Mouse (Mus musculus): ENCODE data around the gene Robo3.
A peak's percentile ranks its signal among the peaks of the same experiment; 100 is the strongest.

Gene Robo3

DNA sequence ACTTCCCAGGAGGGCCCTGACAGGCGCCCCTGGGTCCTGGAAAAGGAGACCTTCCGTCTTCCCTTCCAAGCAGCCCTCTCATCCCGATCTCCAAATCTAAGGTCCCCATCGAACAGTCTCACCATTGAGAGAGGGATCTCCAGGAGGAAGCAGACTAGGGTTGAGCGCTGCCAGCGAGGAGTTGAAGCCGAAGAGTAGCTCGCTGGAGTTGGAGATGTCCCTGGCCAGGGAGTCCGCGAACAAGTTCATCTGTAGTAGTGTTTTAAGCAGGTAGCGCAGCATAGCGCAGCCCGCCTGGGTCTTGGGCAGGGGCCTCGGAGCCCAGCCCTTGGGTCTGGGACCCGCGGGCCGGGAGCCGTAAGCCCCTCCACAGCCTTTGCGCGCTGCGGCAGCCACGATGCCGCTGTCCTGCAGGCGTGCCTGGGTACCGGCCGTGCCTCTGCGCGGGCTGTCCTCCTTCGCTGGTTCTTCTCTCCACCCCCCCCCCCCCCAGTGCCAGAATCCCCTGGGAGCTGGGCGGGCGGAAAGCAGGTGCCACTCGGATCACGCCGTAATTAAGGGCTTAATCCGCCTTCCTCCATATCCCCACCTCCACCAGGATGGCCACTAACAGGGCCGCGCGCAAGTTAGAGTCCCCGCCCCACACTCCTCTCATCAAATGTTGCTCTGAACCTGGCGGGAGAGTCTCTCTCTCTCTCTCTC, at the start of gene Robo3:
Gene Robo3 (minus strand): TSS at position 527 of the 702 bp plus-strand sequence.
- DNase-seq = no peak

DNA sequence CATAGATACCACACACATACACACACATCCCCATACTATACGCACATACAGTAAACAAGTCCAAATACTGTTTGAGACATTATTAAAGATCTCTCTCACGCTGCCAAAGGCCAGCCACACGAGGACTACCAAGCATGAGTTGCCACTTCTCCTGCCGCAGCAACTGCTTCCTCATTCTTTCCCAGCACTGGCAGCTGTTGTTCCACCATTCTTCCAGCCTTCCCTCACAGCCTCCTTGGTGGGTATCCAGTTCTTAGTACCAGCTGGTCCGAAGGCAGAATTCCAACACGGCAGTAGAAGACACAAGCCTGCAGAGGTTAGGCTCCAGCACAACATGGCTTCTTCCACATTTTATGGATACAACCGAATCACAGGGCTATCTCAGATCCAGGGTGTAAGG, 41.9 kb upstream of the Robo3 start:
- peak; percentile 68 for DNase-seq

DNA sequence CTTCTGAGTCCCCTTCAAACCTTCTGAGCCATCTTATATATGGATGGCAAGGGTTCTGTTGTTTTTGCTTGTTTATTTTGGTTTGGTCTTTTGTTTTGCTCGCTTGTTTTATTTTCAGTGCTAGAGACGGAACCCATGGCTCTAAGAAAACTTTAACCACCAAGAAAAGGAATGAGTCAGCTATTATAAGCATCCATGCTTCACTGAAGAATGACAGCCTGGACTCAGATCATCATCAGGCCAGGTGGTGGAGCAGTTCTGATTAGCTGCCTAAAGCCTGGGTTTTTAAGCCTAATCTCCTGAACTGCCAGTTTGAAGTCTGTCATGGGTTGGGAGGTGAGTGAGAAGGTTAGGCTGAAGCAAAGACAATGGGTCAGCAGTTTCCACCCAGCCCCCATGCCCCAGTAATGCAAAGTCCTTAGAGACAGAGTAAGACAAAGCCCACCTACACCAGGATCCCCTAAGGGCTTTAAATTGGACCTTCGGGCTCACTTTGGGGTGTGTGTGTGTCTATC, 40.6 kb upstream of the Robo3 start:
- no peak for DNase-seq

DNA sequence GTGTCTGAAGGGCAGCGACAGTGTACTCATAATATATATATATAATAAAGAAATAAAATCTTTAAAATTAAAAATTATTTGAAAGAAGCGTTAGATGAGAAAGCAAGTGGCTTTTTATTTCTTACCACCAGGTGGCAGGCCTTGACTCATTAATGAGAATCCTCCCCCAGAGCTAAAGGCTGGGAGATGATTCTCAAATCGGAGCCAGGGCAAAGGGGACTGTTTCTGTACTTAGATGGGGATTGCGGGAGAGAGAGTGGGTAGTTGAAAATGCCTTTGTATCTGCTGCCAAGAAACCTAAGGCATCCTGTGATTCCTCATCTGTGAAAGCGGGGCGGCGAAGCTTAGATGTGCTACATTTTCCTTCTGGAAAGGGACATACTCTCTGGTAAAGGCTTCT, 29.7 kb upstream of the Robo3 start:
- DNase-seq = peak; percentile 75 to 84

DNA sequence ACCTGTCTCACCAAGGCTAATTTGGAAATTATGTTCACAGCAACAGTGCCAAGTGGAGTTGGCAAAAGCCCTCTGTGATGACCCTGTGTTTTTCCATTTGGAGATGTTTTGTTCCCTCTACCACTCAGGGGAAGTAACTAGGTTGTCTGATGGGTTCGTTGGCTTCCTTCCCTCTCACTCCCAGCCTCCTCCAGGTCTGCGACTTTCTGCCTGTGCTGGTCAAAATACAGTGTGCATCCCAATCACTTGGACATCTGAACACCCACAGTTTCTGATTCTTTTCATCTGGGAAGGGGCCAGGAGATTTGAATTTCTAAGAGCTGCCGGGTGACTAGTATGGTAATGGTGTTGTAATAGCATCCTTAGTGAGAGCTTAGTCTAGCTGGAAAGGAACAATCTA, 28.5 kb upstream of the Robo3 start:
- peak; percentile 22 to 33 for DNase-seq

DNA sequence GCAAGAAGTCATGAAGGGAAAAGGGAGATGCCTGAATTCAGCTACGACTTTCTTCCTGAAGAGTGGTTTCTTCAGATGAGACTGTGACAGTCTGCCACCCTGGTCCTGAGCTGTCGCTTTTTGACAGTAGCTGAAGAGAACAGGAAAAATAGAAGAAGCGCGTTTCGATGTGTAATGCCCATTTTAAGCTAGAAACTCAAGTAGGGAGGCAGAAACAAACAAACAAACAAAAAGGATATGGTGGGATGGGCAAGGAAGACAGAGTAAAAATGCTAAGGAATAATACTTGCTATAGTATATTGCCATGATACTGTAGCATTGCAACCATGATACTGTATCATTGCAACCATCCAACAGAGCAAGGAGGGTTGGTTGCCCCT, 27.9 kb upstream of the Robo3 start:
- DNase-seq = no peak

DNA sequence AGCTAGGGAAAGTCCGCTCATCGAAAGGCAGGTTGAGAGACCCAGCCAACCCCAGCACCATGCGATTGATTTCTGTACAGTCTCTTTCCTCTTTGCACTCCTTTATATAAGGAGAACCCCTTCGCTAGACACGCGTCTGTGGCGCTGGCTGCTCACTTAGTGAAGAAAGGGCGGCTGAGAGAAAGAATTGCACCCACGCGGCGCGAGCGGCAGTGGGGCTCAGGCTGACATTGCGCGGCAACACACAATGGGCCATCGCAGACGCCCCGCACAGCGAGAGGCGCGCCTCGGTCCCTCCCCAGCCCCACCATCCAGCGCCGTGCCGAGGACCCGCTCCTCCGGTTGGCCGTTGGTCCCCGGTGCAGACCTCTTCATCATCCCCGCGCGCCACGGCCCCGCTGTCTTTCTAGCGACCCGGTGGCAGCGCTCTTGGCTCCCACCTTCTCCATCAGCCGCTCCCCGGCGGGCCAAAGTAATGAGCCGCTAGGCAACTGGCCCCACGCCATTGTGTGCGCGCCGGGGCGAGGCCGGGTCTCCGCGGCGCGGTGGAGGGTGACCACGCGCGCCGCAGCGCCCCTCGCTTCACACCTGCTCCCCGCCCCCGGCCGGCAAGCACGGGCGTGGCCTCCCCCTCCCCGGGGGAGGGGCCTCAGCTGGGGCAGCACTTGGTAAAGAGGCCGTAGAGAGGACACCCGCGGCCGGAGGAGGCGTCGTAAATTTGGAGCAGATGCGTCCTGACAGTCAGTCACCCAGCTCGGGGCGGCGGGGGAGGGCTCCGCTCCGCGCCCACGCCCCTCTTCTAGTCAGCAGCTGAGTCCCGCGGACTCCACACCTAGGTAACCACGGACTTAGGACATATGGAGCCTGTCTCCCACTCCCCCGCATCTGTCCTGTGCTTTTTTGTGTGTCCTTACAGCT, 27.3 kb upstream of the Robo3 start:
- DNase-seq = peak; percentile 70 to 78

DNA sequence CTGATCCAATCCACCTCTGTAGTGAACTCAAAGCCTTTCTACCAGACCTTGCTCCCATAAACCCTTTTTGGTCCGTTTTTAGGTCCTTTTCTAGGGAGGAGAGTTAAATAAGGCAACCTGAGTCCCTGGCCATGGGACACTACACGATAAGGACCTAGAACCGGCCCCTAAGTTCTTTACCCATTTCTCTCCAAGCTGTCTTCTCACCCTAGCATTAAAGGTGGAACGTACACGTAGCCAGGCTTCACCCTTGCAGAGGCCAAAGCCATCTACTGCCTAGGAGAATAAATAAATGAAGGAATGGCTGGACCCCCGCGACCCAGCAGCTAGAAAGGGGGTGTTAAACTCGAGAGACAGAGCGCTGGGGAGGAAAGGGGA, 26.6 kb upstream of the Robo3 start:
- no peak for DNase-seq

DNA sequence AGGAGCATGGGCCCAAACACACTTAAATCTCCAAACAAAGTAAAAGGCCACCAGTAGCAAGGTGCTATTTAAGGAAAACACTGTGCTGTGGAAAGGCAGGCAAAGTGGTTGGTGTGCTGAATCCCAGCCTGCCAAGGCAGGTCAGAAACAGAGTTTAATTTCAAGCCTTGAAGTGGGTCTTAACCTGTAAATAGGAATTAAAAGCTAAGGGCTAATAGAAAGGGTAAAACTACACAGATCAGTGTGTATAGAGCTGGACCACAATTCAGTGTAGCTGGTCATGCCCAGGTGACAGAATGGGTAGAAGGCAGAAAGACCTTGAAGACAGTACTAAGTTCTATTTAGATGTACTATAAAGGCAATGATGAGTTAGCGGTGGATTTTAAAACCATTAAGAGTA, 24.1 kb upstream of the Robo3 start:
- no peak for DNase-seq

DNA sequence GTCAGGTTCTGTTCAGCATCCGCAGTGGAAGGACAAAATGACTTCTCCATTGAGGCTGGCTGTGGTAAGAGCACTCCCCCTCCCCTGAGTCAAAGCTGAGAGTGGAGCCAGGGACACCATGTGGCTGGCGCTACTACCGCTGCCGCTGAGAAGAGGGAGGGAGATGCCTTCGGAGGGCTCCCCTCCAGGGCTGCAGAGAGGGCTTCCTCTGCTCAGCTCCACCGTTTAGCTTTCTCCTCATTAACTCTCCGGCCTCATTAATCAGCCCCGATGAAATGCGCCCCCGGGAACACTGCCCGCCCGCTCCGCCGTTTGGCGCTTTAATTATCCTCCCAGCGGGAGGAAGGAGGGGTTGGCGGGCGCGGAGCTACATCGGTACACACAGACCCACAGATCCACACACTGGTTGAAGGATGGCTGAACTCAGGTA, 23.4 kb upstream of the Robo3 start:
- peak; percentile 78 to 88 for DNase-seq

DNA sequence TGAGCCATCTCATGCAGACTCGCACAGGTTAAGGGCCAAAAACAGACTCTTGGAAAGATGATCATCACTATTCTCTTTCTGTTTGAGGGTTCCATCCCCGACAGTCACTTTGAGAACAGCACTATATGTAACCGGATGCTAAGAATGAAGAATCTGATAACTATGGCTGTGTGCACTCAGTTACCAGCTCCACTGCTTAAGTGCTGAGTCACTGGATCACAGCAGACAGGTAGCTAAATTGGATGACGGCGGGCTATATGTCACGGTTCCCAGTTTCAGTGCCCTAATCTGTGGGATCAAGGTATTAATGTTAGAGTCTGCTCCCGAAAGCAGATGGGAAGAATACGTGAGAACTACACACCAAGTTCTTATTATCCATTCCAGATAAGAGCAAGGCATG, 22.8 kb upstream of the Robo3 start:
- no peak for DNase-seq

DNA sequence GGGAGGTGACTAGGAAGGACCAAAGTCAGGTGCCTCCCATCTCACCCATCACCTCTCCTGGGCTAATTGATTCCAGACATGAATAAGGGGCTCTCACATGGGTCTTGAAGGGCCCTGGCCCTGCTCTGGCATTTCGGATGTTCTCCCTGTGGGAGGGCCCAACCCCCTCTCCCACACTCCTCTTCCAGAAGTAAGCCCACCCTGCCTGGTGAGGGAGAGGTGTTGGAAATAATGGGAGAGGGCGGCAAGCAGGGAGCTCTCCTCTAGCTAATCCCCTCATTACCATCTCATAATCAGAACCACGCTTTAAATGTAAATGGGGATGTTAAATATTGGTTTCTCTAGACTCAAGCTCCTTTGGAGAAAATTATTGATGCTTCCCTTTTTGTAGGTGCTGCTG, 21.9 kb upstream of the Robo3 start:
- DNase-seq = no peak

DNA sequence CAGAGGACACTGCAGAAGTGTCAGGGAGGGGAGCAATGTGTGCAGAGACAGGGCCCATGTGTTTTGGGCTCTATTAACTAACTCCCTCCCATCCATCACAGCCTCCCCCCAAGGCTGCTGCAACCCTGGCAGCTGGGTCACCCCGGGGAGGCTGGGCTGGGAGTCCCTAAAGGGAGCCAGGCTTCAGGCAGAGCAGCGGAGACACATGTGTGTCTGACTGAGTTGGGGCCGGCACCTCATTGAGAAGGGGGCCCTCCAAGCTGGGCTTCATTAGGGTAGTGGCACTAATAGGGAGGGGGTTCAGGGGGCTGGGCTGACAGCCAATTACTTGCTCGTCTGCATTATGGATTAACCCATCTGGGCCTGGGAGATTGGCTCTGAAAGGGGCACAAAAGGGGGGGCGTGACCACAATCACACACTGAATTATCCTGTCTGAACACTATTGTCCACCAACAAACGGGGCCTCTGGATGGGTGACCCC, 21.0 kb upstream of the Robo3 start:
- peak in 1 of 2 experiments; percentile 34 for DNase-seq

DNA sequence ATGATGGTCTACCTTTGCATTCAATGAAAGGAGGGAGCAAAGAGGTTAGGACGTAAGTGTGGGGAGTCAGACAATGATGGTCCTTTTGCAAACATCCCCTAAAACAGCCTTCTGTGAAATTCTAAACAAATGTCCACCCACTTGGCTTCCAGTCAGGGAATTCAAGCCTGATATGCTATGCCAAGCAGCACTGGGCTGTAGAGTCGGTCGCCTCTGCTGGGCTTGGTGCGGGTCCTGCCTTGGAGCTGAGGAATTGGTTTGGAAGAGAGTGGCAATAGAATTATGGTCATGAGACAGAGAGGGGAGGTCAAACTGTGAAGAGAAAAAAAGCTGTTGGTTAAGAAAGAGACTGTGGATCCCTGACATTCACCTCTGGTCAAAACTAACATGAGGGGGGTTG, 20.3 kb upstream of the Robo3 start:
- DNase-seq = no peak

DNA sequence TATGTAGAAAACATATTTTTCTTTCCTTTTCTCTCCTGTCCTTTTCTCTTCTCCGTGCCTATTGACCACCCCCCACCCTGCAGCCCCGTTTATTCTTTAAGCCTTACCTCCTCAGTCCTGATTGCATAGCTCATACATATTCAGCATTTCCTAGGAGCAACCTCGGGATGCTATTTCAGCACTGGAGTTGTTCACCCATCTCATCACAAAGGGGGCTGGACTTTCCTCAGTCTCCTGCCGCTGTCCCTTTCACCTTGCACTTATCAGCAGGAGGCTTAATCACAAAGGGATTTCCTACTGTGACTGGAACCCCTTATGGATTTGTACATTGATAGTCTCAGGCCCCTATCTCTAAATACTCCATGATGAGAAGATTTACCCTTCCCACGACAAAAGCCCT, 19.4 kb upstream of the Robo3 start:
- no peak for DNase-seq

DNA sequence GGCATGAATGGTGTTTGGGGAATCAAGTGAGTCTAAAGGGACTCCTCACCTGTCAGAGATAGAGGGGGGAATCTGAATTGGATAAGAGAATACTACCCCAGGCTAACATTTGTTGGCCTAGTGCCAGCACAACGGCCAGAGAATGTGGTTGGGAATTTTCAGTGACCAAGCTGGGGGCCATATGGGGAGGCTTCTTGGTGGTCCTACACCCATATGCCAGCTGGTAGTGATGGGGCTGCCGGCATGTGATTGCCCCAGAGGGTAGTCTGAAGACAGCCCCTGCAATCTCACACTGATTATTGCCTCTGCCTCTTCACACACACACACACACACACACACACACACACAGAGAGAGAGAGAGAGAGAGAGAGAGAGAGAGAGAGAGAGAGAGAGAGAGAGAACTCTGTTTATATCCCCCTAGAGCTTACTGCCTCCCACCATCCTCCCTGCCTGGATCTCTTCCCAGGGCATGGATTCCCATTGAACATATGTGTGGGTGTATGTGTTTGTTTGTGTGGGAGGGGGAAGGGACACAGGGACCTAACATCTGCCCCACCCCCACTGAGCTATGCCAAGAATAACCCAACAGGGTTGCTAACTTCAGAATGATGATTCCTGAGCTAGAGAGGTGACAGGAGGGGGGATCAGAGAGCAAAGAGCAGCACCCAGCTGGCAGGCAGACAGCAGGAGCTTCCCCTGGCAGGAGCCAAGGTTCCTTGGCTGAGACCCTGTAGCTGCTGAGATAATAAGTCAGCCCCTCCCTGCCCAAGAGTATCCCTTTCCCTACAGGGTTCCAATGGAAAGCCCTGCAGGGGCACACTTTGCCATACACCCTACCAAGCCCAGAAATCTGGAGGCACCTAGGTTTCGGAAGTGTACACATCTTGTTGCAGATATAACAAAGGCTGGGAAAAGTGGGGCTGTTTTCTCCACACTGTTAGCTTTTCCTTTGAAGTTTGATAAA, 5.0 kb upstream of the Robo3 start:
- peak; percentile 51 to 63 for DNase-seq

DNA sequence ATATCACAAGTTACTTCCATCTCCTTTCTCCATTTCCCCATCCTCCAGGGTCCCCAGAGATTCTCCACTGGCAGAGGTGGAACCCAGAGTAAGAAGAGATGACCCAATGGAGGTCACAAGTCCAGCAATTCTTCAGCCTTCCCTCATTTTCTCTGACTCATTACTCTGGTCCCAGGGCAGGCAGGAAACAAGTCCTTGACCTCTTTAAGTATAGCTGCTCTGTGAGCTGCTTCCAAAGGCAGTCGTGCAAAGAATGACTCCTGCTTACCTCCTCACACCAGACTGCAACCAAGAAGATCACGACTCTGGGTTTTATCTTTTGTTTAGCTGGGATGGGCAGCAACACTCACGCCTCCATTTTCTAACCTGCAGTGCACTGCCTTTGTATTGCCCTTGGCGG, 2.6 kb upstream of the Robo3 start:
- DNase-seq = no peak

DNA sequence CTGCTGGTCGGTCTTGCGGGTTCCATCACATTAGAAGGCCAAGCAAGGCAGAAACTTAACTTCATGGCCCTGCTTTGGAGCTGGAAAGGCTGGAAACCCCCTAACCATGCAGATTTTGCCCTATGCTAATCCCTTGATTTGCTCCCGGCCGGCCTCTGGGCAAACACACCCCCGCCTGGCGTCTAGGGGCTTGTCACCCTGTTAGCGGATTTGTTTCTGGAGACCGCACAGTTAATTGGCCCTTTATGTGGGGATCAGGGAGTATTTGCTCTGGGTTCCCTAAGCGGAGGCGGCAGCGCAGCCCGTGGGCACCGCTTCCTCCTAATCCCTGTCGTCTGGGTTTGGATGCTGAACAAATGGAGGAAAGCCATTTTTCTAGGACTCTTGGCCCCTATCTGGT, 1.9 kb upstream of the Robo3 start:
- DNase-seq = no peak

DNA sequence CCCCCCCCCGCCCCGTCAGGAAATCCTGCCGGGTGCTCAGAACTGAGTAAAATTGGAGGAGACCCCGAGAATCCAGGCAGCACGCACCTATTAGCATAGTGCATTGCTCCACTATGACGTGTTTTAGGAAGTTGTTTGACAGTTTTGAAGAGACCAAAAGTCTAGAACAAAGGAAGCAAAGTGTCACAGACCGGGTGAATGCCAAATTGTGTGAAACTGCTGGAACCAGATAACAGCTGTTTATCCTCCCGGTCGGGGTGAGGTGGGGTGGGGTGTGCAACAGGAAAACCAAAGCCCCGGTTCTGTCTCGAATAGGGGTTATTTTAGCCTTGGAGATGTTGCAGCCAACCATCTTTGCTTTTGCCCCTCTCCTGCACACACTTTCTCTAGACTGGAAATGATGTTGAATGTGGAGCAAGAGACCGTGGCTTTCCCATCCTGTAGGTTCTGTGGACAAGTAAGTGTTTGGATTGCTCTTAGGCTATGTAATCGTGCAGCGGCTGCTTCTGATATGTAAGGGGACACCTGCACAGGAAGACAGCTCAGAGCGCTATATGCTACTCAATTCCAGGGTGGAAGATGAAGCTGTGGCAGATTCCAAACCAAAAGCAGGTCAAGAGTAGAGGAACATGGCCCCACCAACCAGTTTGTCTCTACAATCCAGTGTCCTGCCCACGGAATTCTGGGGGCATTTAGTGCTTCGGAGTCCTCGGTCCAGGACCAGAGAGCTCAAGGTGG, 946 bp upstream of the Robo3 start:
- DNase-seq = no peak

DNA sequence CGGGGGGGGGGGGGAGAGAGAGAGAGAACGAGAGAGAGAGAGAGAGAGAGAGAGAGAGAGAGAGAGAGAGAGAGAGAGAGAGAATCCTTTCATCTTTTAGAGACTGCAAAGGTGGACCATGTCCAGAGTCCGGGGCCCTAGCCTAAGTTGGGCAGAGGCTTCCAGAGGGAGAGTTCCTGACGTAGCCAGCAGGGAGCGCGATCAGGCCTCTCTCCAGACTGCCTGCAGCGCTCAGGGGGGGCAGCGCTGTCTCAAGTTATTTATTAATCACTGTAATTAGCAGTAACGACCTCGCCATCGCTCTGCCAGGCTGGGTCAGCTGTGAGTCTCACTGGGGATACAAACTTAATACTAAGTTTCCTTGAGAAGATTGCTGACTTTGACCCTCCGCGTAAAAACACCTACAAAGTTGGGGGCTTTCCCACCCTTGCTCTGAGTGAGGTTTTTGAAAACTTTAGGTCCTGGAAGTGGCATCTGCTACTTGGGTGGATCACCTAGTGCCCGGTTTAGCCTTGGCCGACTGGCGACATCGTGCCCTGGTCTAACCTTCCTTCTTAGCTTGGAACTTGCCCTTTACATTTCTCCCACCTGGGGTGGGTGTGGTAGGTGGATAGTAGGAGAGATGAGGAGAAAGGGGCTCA, 900 bp downstream of the Robo3 start:
- peak; percentile 55 to 58 for DNase-seq

DNA sequence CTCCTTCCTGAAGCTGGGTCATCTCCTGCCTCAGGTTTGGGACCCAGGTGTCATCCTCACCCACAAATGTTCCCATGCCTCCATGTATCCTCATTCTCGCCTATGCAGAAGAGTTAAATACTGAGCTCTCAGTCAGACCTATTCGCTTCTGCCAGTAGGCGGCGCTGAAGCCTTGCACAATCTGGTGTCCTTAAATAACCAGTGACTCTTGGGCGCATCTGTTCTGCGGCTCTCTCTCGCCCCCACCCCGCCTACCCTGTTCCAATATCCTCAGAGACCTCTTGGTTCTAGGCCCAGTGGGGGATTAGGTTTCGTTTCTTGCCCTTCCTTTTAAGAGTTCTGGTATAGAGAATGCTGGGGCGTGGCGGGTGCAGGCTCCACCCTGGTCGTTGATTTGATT, 2.5 kb downstream of the Robo3 start:
- DNase-seq = peak; percentile 95 to 96

All from cerebellum, postnatal 10 days (tissue).